Mouse (Mus musculus) left cerebral cortex, adult 11 months (tissue): ENCODE data around the gene Rd3.
A peak's percentile ranks its signal among the peaks of the same experiment; 100 is the strongest.

ENCODE experiments used
- DNase-seq: peaks from one replicate; pipeline ENCODE4 v3.0.0; 2022; ENCODE audit warnings: low spot score

Rd3 gene

GRCm38 (mm10) chr1:191977187-191977586, at the start of gene Rd3:
Gene Rd3 (plus strand): TSS chr1:191977370.
- no peak for DNase-seq

- no peak for DNase-seq
These were observed 48.8 kb upstream of the Rd3 start for GRCm38 (mm10) chr1:191928345-191928744.

GRCm38 (mm10) chr1:191929065-191929464, 48.1 kb upstream of the Rd3 start:
- no peak for DNase-seq

- DNase-seq, result no peak
These were observed 47.2 kb upstream of the Rd3 start for GRCm38 (mm10) chr1:191929897-191930524.

- DNase-seq, result no peak
These were observed 46.6 kb upstream of the Rd3 start for GRCm38 (mm10) chr1:191930525-191931105.

GRCm38 (mm10) chr1:191932286-191932985, 44.7 kb upstream of the Rd3 start:
- no peak for DNase-seq

GRCm38 (mm10) chr1:191932986-191933632, 44.1 kb upstream of the Rd3 start:
- no peak for DNase-seq

- DNase-seq, result no peak
These were observed 33.5 kb upstream of the Rd3 start for GRCm38 (mm10) chr1:191943638-191944037.

- no peak for DNase-seq
These were observed 31.8 kb upstream of the Rd3 start for GRCm38 (mm10) chr1:191945341-191945740.

- no peak for DNase-seq
These were observed 31.4 kb upstream of the Rd3 start for GRCm38 (mm10) chr1:191945756-191946155.

- DNase-seq, result no peak
These were observed 30.9 kb upstream of the Rd3 start for GRCm38 (mm10) chr1:191946261-191946660.

- DNase-seq, result no peak
These were observed 30.3 kb upstream of the Rd3 start for GRCm38 (mm10) chr1:191946835-191947234.

GRCm38 (mm10) chr1:191947796-191948195, 29.4 kb upstream of the Rd3 start:
- no peak for DNase-seq

GRCm38 (mm10) chr1:191948600-191948999, 28.6 kb upstream of the Rd3 start:
- no peak for DNase-seq

- DNase-seq, result no peak
These were observed 26.6 kb upstream of the Rd3 start for GRCm38 (mm10) chr1:191950611-191951010.

GRCm38 (mm10) chr1:191952733-191953335, 24.3 kb upstream of the Rd3 start:
- peak; percentile 80 for DNase-seq

GRCm38 (mm10) chr1:191955101-191955500, 22.1 kb upstream of the Rd3 start:
- DNase-seq, result no peak

- DNase-seq, result no peak
These were observed 20.9 kb upstream of the Rd3 start for GRCm38 (mm10) chr1:191956261-191956660.

- DNase-seq, result no peak
These were observed 20.3 kb upstream of the Rd3 start for GRCm38 (mm10) chr1:191956871-191957270.

- DNase-seq, result no peak
These were observed 19.8 kb upstream of the Rd3 start for GRCm38 (mm10) chr1:191957321-191957720.

- DNase-seq, result no peak
These were observed 16.2 kb upstream of the Rd3 start for GRCm38 (mm10) chr1:191960946-191961345.

GRCm38 (mm10) chr1:191963413-191963812, 13.8 kb upstream of the Rd3 start:
- DNase-seq, result no peak
